Mouse (Mus musculus) right cerebral cortex, adult 18-20 months (tissue): Measurements from ENCODE around the gene Coa4.

Experiments
- DNase-seq: peaks from one replicate; pipeline ENCODE4 v3.0.0; 2022; ENCODE audit warnings: mixed read lengths

Gene Coa4

DNA sequence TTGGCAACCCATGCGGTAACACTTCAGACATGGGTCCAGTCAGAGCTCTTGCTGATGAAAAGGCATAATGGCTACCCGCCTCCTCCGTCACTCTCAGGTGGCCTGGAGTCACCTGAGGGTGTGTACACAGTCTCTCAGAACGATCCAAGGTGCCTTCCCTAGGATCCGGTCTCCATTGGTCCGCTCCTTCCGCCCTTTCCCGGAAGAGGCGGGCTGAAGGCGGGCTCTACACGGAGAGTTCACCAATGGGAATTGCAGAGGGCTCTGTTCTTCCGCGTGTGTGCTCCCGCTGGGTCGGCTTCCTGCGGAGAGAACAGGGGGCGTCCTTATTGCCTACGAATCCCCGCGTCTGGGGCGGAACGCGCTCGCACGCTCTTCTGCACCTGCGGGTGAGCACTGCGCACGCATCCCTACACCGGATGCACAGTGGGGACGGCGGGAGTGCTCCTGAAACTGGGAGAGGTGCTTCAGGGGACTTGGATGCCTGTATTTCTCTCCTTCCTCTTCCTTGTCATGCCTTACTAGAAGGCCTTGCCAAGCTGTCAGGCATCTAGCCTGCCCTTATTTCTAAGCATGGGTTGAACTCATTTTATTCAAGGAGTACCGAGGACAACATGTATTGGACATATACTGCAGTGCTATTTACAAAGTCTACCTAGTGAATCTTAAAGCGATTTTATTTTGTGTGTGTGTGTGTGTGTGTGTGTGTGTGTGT is at the start of gene Coa4:
Gene Coa4, plus strand, starts transcription at position 268 of the 715 bp plus-strand sequence.
- DNase-seq: peak; percentile 92

DNA sequence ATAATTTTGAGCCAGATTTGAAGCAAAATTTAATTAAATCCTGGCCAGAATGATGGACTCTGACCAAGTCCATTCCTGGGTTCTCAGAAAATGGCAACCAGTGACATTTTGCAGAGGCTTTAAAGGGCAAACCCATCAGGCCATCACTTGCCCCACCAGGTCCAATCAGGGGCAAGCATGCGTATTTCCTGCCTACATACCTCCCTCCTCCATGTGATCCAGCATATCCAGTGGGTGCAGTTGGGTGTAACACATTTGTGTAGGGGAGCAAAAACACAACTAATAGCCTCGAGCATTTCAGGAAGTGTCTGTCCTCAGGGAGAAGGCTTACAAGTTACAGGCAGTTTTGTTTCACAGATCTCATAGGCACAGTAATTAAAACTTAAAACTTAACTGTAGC is 49.6 kb upstream of the Coa4 start:
- no peak for DNase-seq

DNA sequence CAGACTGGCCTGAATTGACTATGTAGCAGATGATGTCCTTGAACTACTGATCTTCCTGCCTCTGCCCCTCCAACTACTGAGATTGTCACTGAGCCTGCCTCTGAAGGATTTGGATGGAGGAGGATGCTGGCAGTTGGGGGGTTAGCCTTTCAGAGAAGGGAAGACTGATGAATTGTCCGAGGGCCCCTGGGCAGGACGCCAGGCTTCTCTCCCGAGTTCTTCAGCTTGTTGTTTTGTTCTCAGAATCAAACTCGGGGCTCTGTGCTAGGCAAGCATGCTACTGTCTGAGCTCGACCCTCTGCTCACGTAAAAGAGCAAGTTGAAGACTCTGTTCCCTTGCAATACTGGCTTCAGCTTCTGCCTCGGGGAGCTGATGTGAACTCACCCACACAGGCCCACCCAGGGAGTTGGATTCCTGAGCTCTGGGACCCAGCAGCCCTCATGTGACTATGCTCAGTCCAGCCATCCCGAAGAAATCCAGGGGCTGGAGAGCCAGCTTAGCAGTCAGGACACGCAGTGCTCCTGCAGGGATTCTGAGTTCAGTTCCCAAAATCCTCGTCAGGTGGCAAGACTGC is 48.3 kb upstream of the Coa4 start:
- DNase-seq: no peak

DNA sequence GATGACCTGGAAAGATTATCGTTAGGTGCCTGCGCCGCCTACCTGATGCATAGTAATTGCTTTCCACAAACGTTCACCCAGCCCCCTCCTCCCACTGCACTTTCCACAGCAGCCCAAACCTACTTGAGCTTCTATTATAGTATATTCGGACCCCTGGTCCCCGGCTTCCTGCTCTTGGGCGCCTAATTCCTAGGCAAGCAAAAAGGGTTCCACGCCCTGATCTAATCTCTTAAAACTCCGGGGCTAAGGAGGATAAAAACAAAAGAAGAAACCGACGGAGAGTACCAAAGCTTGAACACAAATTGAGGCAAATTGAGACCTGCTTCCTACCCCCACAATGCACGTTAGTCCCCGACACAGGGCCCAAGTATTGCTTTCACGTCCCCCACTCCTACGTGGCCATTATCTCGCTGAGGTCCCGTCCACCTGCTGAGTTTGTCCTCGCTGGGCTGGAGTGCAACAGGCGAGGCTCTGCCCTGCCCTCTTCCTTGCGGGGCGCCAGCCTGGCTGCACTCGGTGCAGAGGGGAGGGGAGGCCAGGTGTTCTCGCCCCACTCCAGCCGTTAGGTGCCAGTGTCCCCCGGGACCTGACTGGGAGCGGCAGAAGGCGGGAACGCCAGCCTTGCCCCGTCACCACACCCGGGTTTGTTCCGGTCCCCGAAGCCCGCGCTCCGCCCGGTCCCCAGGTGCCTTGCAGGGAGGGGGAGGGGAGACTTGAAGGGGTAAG is 44.3 kb upstream of the Coa4 start:
- DNase-seq: no peak

DNA sequence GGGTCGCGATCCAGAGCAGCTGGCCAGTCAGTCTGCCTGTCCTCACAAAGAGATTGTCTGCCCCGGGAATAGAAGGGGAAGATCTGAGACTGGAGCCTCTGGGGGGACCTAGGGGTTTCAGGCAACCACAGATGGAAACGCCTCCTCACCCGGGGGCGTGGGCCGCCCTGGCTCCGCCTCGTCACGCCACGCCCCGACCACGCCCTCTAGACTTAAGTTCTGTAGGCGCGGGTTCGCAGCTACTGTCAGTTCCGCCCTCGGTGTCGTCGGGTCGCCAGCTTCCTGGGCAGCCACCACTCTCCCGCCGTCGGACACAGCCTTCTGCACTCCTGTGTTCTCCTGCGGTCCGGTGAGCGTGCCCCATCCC is 43.8 kb upstream of the Coa4 start, which contains the start of gene Ucp2:
Gene Ucp2, plus strand, starts transcription at position 221 of the 367 bp plus-strand sequence.
- peak; percentile 52 for DNase-seq

DNA sequence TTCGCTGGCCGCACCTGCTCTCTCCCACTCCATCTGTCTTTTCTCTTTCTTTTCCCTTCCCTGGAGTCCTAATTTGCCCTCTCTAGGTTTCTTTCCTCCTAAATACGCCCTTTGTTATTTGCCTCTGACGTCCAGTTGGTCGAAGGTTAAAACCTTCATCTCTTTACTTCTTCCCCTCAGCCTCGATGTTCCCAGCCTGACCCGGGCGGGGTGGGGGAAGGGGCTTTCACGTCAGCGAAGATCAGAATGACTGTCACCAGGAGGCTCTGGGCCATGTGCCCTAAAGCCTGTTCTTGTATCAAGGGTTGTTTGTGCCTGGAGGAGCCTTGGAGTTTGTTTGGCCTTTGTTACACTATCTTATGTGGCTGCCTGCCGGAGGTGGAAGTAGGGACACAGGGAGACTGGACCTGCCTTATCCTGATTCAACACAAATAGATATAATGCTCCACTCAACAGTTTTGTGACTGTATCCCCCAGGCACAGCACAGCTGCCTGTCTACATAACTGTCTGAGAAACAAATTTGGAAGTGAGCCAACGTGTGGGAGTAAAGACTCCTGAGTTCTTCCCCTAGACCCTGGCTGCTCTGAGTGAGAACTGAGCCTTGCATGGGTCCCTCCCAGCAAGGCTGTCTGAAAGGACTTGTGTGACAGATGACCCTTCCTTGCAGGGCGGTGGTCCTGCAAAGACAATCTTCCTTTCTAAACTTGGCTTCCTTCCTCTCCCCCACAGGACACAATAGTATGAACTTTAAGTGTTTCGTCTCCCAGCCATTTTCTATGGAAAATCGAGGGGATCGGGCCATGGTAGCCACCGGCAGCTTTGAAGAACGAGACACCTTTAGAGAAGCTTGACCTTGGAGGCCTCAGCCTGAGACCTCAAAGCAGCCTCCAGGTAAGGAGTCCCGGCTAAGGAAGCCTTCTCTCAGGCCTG is 43.1 kb upstream of the Coa4 start:
- no peak for DNase-seq

DNA sequence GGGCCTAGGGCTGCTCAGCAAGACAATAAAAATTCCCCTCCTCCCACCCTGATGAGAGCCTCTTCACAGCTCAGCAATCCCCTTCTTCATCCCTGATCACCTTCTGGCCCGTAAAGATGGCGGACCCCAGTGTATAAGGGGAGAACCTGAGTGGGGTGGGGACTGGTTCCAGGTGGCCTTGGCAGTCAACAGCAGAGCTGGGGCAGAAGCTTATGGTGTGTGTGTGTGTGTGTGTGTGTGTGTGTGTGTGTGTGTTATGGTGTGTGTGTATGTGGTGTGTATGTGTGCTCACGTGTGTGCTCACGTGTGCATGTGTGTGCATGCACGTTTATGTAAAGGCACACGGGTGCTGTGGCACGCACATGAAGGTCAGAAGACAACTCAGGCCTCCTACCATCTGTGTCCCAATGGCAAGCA is 42.4 kb upstream of the Coa4 start:
- DNase-seq: no peak

DNA sequence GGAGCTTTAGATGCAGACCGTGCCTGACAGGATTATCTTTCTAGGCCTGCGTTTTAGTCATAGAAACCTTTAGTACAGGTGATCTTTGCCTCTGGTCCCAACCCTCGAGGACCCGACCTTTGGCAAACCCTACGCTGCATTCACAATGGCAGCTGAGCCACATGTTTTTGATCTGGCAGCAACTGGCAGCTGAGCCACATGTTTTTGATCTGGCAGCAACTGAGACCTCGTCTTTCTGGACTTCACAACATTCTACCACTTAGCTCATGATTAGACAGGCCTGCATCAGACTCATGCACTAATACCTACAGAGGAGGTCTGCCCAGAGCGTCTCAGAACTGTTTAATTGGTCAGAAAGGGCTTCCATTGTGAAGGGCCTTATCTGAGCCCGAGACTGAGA is 41.8 kb upstream of the Coa4 start:
- DNase-seq: no peak

DNA sequence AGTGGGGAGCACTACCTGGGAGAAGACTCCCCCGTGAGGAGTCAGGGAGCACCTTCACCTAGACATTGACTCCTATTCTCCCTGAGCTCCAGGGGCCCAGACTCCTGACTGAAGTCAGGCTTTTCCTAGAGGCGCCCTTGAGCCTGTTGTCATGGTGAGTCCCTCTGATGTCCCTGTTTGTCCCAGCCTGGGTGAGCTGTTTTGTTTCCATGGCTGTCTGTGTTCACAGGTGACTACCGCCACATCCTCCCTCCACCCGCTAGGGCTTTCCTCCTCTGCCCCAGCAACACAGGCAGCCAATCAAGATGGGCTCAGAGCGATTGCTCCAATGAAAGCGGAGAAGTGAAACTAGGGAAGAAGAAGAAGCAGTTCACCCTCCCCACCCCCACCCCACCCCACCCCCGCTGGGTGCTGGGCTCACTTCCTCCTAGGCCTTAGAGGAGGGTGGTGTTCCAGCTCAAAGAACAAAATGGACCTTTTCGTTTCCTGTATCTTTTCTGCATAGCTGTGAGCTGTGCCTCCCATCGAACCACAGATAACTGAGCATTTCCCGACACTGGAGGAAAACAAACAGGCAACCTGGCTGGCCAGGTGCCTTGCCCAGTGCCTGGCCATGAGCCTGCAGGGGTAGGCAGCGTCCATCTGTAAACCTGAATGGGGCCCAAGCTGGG is 41.2 kb upstream of the Coa4 start:
- peak; percentile 77 for DNase-seq

DNA sequence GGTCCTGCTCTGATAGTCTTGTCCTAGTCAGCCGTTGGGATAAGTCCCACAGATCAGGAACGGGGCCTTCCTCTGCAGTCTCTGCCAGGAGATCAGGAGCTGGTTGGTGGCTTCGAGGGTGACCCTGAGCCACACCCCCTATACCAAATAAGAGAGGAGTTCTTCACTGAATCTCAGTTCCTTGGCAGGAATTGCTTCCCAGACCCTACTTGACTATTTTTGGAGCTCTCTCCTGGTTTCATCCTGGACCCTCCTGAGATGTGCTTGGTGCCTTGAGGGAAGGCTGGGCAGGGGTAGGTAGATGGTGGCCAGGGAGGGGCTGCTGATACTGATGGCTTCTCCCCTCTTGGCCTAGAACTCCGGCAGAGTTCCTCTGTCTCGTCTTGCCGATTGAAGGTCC is 40.5 kb upstream of the Coa4 start:
- DNase-seq: no peak

DNA sequence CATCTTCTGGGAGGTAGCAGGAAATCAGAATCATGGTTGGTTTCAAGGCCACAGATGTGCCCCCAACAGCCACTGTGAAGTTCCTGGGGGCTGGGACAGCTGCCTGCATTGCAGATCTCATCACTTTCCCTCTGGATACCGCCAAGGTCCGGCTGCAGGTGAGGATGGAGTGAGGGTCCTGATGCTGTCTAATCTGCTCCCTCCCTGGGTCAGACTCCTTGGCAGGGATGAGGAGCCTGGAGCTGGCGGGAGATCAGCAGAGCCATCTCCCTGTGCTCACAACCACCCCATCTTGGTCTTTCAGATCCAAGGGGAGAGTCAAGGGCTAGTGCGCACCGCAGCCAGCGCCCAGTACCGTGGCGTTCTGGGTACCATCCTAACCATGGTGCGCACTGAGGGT is 40.1 kb upstream of the Coa4 start:
- DNase-seq: no peak

DNA sequence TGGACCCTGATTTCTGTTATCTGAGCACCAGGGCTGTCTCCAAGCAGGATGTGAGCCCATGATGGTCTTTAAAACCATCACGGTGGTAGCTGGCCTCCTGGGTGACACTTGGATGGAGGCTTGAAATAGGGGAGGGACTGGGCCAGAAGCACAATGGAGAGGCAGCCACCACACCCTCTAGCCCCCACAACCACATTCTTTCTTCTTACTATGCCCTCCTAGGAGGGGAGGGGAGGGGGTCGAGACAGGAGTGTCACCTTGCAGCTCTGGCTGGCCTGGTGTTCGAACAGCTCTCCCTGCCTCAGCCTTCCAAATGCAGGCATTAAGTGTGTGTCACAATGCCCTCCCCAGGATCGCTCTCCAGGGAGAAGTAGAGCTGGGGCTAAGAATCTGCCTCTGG is 39.5 kb upstream of the Coa4 start:
- DNase-seq: no peak

DNA sequence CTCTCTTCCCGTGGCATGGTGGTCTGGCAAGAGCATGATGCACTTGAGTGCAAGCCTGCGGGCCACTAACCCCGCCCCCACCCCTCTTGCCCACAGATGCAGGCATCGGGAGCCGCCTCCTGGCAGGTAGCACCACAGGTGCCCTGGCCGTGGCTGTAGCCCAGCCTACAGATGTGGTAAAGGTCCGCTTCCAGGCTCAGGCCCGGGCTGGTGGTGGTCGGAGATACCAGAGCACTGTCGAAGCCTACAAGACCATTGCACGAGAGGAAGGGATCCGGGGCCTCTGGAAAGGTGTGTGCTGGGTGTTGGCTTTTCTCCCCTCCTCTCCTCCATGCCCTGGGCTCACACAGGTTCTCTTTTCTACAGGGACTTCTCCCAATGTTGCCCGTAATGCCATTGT is 38.9 kb upstream of the Coa4 start:
- DNase-seq: no peak

DNA sequence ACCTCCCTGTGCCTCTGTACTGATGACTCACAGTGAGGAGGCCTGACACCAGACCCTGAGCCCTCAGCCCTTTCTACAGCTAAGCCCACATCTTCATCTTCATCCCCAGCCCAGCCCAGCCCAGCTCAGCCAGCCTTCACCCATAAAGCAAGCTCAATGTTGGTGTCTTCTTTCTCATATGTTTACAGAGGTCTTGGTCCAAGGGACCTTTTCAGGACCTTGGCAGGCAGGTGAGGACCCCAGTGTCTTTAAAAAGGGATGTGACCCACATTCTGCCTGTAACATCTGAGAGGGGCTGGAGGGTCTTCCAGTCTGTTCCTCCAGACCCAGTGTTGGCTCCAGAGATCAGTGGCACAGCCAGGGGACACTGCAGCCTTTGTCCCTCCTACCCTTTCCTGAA is 37.4 kb upstream of the Coa4 start:
- no peak for DNase-seq

DNA sequence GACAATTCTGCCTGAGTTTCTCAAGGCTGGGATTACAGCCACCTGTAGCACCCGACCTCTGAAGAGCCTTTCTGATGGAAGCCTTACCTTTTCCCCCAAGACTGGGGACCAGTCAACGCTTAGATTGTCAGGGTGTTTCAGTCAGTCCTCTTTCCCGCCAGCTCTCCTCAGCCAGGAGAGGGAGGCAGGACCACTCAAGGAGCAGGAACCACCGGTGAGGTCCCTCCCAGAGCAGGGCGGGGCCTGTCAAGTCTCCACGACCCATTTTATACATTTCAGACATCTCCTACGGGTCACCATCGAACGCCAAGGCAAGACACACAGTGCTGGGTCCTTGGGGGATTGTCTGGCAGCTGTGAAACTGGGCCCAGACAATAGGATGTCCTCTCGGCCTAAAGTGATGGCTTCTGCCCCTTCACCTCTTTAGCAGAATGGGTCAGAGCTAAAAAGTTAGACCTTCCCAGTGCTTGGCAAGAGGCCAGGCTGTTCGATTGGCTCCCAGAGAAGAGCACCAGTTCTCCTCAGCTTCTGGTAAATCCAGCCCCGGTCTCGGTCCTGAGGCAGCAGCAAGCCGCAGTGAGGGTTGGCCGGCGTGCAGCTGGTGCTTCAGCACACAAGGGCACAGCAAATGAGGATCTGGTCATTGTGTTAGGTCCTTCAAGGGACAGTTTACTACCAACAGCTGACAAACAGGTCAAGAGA is 36.4 kb upstream of the Coa4 start:
- no peak for DNase-seq

DNA sequence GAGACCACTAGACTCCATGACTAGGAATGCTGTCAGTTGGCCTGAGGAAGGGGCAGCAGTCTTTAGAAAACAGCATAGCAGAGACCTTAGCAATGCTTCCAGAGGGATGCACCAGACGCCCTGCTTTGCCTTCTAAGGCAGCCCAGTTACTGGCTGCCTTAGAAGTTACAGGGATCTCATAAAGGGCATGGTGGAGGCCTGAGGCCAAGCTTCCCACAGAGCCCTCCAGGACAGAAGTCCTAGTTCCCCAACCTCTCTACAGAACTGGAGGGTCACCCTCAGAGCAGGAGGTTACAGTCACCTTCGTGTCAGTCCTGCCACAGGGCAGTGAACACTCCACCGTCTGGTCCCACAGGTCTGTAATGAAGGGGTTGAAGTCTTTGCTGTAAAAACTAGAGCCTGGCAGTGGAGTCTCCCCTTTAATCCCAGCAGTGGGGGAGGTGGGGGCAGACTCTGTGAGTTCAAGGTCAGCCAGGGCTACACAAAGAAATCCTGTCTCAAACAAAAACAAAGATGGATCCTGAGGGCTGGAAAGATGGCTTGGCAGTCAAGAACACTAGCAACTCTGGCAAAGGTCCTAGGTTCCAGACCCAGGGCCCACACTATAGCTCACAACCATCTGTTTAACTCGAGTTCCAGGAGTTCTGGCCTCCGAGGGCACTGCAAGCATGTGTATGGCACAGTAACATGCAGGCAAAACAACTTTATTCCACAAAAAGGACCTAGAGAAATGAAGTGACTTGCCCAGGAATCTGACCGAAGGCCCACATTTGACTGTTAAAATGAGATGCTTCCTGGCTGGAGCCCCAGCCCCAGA is 35.6 kb upstream of the Coa4 start:
- no peak for DNase-seq

DNA sequence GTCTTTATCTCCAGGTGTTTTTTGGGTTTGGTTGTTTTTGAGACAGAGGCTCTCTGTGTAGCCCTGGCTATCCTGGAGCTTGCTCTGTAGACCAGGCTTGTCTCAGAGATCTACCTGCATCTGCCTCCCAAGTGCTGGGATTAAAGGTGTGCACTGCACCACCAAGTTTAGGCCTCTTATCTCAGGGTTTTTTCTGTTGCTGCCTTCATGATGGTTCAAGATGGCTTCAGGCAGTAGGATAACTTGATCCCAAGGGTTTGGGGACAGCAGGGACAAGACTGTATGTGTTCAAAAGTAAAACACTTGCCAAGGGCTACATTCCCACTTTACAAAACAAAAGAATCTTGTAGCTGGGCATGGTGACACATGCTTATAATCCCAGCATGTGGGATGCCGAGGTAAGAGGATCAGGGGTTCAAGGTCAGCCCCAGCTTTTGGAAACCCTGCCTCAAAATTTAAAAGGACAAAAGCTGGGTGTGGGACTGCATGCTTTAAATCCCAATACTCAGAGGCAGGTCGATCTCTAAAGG is 35.0 kb upstream of the Coa4 start:
- no peak for DNase-seq

DNA sequence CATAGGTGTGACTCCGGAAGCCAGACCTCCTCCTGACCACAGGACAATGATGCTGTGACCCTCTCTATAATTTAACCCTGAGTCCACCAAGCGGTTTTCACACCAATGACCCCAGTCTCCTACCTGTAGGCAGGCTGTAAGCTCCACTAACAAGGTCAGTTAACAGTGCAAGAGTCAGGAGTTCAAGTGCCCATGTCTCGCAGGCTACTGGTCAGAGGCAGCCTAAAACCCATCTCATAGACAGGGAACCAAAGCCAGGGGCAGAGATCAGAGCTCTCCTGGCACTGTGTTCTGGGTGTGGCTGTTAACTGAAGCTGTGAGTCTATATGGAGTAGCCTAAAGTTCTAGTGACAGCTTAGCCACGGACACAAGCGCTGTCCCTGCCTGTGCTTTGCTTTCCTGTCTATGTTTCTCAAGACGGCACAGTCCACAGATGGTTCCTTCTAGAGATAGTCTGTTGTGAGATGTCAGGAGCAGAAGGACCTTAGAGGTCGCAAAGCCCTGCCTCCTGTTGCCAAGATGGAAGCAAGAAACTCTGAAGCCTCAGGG is 34.4 kb upstream of the Coa4 start:
- no peak for DNase-seq

DNA sequence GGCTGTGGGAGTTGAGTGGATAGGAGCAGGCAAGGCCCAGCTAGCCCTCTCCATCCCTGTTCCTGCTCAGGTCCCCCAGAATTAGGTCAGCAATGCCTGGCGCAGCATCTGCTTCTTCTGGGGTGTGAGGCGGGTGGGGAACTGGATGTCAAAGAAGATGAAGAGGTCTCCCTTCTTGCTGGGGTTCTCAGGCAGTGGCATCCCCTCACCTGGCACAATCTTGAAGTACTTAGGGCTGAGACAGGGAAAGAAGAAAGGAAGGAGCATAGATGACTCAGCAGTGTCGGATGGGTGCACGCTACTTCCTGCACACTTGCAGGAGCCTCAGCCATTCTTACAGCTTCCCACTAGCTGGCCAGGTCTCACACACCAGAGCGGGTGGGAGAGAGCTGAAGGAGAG is 33.8 kb upstream of the Coa4 start:
- no peak for DNase-seq

DNA sequence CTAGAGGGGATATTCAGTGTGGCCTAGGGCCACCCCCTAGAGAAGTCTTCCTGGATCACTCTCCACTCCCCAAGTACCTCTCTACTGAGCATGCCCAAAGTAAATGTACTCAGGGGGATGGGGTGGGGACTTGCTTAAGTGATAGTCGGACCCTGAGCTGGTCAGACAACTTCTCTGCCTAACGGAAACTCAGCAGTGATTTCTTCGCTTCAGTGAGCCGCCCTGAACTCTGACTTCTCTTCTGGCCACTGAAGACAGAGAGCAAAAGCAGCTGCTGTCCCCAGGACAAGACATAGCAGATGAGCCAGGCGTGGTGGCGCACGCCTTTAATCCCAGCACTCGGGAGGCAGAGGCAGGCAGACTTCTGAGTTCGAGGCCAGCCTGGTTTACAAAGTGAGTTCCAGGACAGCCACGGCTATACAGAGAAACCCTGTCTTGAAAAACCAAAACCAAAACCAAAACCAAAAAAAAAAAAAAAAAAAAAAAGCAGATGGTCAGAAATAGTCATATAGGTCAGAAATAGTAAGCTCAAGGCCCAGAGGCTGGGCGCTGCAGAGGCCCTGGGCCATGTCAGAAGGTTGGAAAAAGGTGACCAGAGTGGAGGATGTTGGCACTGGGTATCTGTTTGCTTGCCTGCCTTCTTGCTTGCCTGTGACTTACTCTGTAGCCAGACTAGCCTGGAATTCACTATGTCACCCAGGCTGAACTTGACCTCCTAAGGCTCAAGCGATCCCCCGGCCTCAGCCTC is 32.0 kb upstream of the Coa4 start:
- no peak for DNase-seq
